Mouse (Mus musculus): ENCODE results near the gene Cspg4. TPM values are rescaled to one million over a fixed set of nuclear protein-coding genes. Genes with fewer than 3 reads are reported as not detected.
A peak's percentile ranks its signal among the peaks of the same experiment; 100 is the strongest.

Cspg4 gene
- total RNA-seq, 2 experiments from 2014 or later: 6.5 to 9.4 TPM

DNA sequence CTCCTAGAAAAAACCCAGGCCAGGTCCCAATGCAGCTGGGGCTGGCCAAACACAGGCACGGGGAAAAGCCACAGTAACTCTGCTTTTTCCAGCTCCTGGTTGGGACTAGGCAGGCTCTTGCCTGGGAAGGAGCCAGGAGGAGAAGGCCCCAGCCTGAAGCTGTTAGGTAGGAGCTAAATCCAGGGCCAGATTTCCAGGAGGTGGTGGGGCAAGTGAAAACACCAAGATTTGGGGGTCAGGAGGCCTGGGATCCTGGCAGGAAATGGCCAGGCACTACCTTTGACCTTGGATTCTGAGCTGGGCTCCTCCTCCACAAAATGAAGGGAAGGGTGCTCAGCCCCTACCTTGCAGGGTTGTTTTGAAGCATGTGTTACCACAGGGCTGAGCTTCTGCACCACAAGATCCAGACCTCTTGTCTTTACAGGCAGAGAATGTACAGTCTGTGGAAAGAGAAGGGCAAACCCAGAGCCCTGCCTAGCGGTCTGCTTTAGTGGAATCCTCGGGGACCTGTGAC is 560 bp upstream of the Cspg4 start, which contains the start of gene Odf3l1:
Odf3l1 (minus strand) TSS at position 464 of the 514 bp plus-strand sequence.
- DNase-seq: peak; percentile 55

DNA sequence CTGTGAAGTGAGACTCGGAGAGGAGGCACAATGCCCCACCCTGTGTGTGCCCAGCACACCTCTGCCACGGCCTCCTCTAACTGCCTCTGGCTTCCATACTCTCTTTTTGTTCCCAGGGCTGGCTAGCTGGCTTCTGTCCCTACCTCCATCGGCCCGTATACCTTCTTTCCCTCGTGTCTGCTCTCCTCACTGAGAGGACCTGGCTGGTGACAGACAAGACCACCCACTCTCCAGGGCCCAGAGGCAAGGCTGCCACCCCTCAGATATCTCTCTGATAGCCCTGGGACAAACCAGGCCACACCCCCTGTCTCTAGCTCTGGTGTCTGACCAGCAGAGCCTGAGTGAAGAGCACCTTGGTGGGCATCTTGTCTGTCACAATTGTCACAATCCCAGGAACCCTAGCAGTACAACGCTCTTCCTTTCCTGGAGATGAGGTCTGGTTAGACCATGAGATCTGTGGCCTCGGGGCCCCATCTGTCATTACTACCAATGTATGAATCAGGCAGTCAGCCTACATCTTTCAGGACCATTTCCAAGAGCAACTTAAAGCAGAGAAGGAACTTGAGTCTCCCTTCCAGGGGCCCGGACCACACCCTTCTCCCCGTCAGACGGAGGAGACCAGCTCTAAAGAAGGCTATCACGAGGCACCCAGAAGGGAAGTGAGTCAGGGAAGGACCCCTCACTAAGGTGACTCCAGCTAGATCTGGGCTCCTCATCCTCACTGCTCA is 1.0 kb downstream of the Cspg4 start:
- no peak for DNase-seq

DNA sequence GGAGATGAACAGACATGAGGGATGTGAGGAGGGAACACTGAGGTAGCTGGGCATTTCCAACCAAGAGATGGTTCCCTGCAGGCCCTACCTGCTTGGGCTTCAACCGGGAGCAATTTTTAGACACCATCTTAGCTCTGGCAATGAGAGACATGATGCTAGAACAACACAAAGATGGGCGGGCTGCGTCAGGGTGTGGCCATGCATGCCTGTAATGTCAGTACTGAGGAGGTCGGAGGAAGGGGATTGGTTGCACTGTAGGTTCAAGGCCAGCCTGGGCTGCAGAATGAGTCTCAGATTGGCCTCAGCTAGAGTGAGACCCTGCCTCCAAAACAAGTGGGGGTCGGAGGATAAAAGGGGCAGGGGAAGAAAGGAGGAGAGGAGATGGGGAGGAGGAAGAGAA is 1.6 kb downstream of the Cspg4 start:
- no peak for DNase-seq

DNA sequence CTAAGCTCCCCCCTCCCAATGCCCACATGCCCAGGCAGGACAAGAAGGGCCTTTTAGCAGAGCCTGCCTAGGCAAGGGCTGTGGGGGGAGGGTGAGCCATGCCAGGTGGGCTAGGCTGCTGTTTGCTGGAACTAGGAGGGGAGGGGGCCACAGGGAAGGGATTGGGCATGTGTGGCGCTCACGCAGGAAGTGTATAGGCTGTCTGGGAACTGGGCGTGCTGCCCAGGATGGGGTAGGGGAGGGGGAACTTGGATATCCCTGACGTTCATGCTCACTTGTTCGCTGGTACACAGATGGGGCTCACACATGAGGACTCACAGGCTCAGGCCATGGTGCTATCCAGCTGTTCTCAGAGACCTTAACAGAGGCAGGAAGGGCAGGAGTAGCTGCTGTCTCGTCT is 3.5 kb downstream of the Cspg4 start:
- peak; percentile 62 for DNase-seq

DNA sequence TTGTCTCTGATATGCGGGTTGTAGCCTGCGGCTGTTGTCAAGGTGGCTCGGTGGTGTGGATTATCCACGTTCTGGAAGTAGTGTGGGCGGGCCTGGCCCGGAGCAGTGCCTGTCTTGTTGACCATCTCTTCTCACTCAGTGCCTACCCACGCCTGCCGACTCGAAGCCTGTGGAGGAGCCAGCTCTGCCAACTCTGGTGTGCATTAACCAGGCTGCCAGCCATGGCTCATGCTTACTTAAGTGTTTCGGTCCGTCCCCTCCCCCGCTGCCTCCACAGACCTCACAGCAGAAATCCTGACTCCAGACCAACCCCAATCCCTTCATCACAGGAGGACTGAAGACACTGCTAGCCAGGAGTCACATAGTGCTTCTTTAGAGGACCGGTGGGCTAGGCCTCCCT is 4.7 kb downstream of the Cspg4 start:
- no peak for DNase-seq

DNA sequence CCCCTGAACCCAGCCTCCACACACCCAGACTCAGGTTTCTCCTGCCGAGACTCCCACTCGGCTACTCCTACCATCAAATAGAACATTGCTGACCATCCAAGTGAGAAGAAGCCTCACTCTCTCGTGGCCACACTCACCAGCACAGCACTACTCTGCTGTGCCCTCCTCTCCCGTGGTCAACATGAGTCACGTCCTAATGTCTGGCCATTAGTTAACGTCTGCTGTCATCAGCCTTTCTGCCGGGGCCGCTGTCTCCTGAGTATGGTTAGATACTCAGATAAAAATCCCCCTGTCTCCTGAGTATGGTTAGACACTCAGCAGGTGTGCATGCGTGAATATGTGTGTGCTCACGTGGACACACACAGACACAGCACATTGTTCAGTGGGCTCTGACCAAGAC is 5.9 kb downstream of the Cspg4 start:
- DNase-seq: no peak

DNA sequence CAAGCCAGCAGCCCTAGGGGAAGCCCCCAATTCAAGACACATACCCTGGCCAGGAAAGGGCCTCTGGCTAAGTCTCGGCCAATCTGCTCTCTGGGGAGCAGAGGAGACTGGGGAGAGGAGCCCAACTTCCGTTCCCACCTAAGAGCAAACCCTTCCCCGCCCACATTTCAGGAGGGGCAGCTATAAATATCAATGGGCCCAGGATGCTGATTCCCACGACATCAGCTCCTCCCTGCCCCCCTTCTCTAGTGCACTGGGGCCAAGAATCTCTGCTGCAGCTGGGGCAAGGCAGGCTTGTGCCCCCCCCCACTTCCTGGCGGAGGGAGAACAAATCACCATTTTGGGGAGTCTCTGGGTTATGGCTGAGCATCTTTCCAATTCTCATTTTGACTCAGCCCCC is 6.4 kb downstream of the Cspg4 start:
- DNase-seq: peak; percentile 74

DNA sequence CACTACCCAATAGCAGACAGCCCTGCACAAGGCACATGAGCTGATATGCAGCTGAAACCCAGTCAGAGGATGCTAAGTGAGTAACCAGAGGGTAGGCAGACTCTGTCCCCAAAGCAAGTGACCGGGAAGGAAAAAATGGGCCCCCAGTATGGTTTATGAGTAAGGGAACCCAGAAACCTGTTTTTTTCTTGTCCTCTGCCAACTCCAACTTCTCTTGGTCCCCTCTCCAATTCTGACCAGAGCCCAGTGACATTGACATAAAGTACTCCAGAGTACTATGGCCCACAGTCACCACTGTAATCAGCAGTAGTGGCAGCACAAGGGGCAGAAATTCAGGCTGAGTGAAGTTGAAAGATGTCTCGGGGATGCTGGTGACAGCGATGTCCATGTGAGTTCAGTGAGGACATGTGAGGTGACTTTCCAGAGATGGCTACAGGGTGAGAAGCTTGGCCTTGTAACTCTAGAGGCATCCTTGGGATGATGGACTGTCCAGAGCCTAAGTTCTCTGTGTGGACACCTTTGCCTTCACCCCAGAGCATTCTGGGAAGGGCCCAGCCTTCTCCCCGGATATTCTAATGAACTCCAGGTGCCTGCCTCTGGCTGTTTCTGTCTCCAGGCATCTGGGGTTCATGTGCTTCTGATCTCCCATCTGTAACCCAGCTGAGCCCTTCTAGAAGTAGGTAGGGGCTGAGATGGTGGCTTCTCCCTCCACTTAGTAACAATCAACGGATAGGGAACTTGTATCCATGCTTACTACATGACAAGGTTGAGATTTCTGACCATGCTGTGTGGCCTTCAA is 7.5 kb downstream of the Cspg4 start:
- no peak for DNase-seq

DNA sequence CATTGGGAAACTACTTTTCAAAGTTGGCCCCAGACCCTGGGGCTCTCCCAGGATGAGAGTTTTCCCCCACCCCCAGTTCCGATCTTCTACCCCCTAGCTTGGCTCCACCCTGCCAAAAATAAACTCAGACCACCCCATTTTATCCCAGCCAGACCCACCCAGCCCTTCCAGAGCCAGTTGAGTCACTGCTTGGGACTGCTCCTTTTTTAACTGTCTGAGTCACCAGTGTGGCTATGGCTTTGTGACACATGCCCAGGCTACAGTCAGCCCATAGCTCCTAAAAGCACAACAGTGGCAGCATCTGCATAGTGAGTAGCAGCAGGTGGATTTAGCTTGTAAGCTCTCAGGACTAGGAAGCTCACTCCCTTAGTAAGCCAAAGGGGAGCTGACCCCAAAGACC is 8.3 kb downstream of the Cspg4 start:
- no peak for DNase-seq

DNA sequence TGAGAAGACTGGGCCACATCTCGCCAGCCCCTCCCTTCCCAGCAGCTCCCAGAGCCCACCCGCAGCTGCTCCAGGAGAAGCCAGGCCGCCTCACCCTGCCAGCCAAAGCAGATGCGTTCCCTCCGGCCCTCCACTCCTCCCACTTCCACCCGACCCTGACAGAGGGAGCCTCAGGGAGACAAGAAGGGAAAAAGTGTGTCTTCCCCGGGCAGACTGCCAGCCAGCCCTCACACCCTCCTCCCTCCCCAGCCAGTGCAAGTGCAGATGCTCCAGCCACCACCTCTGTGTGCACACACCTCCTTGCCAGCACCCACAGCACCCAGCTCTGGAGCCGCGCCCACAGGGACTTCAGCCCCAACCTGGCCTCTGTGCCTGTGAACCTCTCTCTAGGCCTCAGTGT is 12.0 kb downstream of the Cspg4 start:
- peak; percentile 62 for DNase-seq

DNA sequence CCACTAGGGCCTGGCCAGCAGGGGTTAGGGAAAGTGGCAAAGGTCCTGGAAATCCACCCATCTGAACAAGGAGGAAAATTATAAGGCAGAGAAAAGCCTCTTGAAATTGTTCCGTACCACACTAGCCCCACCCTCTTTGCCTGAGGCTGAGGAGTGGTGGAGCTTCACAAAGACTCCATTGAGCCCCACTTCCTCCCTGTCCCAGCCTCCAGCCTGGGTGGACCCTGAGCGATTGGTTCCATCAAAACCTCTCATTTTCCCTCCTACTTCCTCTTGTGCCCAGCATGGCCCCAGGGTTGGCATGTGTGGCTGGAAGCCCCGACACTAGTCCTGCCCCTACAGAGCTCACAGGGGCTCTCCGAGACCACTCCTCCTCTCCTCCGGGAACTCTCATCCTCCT is 12.5 kb downstream of the Cspg4 start:
- no peak for DNase-seq

DNA sequence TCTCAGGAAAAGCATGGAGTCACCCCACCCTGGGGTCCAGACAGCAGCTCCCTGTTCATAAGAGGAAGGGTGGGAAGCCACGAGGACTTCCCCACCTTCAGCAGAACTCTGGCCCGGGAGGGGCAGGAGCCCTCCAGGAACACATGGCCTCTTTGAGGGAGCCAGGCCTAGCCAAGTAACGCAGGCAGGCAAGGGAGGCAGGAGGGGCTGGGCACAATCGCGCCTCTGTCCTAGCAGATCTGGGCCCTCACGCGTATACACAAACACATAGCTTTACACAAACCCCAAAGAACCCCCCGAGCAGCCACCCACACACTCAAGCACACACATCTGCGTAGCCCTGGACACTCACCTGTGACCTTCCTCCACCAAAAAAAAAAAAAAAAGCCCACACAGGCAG is 16.0 kb downstream of the Cspg4 start:
- DNase-seq: peak; percentile 14

DNA sequence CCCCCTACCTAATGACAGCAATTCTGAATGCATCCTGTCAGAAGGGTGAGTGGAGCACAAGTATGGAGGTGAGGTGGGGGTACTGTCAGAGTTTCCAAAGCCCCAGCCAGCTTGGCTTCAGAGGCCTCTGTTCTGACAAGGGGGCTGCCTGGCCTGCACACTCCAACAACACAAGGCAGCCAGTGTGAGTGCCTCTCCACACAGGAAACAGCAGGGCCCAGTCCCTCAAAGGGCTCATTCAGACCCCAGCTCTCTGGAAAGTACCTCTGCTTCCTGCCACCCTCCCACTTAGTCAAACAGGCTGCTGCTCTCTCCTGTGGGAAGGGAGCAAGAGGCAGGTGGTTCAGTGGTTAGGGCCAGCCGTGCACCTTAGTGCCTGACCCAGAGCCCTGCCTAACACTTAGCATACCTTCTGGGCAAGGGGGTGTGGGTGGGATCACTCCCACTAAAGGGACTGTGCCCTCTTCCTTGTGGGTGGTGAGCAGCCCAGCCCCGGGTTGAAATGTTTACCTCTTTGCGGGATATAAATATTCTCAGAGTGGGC is 16.8 kb downstream of the Cspg4 start:
- DNase-seq: no peak

DNA sequence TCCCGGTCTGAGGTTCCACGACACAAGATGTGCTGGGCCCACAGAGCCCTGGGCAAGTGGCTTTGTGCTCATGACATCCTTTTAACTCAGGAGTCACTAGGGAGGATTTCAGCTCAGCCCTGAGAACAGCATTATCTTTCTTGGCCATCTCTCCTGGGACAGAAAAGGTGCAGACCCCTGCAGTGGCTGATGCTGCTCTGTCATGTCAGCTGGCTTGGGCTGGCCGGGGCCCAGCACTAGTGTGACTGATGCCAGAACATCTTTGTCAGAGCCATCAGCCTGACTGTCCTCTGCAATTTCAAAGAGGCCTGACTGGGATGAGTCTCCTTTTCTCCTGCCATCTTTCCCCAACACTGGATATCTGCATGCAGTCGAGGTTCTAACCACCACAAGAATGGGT is 17.4 kb downstream of the Cspg4 start:
- DNase-seq: peak; percentile 34

DNA sequence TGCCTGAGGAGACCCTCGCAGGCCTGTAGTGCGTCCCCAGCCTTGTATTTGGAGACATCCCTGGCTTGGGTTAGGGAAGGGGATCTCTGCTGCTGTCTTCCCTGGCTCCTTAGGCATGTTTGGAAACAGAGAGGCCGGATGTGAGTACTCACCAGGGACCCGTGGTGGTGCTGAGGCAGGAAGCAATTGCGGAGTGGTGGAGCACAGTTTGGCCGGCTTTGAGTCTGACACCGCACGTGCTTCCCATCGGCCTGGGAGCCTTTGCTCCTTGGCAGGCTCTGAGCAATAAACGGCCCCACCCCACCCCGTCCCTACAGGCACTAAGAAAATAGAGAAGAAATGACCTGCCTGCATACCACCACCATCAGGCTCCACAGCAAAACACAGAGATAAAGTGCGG is 18.0 kb downstream of the Cspg4 start:
- peak; percentile 75 for DNase-seq

DNA sequence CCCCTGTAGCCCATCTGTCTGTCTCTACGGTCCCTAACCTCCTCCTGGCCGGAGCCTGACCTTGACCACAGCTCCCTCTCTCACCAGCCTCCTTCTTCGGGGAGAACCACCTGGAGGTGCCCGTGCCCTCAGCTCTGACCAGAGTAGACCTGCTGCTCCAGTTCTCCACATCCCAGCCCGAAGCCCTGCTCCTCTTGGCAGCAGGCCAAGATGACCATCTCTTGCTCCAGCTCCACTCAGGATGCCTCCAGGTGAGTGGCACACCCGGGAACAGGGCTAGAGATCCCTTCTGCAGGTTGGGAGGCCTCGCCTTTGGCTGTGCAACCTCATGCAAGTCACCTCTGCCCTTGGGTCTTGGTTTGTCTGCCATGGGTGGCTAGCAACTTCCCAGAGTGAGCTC is 18.6 kb downstream of the Cspg4 start:
- peak; percentile 8 for DNase-seq

DNA sequence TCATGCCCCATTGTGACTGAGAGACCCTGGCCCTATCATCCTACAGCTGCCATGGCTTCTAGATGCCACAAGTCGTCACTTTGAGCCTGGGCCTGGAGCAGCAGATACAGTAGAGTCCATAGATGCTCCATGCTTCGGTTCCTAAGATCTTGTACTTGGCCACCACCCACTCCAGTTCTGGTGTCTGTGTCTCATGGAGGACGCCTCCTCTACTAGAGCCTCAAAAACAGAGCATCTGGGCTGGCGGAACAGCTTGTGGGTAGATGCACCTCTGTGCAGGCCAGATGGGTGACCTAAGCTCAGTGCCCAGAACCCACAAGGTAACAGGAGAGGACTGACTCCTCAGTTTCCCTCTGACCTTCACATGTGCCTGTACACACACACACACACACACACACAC is 19.5 kb downstream of the Cspg4 start:
- no peak for DNase-seq

DNA sequence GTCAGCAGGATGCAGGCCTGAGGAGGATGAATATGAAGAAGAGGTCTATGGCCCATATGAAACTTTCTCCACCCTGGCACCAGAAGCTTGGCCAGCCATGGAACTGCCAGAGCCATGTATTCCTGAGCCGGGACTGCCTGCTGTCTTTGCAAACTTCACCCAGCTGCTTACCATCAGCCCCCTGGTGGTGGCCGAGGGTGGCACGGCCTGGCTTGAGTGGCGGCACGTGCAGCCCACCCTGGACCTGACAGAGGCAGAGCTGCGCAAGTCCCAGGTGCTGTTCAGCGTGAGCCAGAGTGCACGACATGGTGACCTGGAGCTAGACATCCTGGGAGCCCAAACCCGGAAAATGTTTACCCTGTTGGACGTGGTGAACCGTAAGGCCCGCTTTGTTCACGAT is 21.3 kb downstream of the Cspg4 start:
- peak; percentile 15 for DNase-seq

DNA sequence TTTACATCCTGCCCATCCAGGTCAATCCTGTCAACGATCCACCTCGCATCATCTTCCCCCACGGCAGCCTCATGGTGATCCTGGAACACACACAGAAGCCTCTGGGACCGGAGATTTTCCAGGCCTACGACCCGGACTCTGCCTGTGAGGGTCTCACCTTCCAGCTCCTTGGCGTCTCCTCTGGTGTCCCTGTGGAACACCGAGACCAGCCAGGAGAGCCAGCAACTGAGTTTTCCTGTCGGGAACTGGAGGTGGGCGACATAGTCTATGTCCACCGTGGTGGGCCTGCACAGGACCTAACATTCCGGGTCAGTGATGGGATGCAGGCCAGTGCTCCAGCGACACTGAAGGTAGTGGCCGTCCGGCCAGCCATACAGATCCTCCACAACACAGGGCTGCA is 21.8 kb downstream of the Cspg4 start:
- no peak for DNase-seq

DNA sequence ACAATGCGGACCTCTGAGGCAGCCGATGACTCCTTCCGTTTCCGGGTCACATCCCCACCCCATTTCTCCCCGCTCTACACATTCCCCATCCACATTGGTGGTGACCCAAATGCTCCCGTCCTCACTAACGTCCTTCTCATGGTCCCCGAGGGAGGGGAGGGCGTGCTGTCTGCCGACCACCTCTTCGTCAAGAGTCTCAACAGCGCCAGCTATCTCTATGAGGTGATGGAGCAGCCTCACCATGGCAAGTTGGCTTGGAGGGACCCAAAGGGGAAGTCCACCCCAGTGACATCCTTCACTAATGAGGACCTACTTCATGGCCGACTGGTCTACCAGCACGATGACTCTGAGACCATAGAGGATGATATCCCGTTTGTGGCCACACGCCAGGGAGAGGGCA is 22.7 kb downstream of the Cspg4 start:
- no peak for DNase-seq

DNA sequence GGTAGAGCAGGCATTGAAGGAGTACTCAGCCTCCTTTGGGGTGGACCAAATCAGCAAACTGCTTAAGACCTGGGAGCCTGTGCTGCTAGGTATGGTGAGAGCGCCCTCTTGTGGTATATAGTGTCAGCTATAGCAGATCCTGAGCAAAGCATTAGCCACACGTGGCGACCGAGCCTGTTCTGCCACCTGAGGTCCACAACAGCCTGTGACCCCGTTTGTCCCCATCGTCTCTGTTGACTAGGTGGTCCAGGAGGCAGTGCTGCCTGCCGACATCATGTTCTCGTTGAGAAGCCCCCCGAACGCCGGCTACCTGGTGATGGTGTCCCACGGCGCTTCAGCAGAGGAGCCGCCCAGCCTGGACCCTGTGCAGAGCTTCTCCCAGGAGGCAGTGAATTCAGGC is 25.0 kb downstream of the Cspg4 start:
- DNase-seq: peak; percentile 30

DNA sequence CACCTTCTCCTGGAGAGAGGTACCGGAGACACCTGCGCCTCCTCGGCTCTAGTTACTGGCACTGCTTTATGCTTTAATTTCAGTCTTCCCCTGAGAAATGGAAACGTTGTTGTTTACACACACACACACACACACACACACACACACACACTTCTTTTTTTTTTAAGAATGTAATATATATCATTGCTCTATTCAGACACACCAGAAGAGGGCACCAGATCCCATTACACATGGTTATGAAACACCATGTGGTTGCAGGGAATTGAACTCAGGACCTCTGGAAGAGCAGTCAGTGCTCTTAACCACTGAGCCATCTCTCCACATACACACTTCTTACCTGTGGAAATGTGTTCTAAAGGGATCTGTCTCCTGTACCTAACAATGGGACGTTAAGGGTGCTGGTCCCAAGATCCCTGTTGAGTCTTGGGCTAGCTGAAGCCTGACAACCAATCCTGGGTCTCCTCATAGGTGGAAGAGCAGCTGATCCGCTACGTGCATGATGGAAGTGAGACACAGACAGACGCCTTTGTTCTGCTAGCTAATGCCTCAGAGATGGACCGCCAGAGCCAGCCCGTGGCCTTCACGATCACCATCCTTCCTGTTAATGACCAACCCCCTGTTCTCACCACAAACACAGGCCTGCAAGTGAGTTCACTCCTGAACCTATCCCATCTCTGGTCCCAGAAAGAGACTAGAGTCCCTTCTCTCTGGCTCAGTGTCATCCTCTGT is 25.9 kb downstream of the Cspg4 start:
- no peak for DNase-seq

All from gastrocnemius, postnatal 25 days (tissue).